Mouse (Mus musculus): ENCODE measurements at regions not wholly inside any gene's neighbourhood (a gene's known extent, or its start where the extent isn't known, plus 50 kb on each side); places are given as distances from the start of the nearest gene placed in this dataset.
A peak's percentile ranks its signal among the peaks of the same experiment; 100 is the strongest.

GRCm38 (mm10) chr12:56275556-56276242, 70.0 kb downstream of the Mbip start:
- DNase-seq (ENCODE audit: low spot score in 2 of 2): no peak

DNA sequence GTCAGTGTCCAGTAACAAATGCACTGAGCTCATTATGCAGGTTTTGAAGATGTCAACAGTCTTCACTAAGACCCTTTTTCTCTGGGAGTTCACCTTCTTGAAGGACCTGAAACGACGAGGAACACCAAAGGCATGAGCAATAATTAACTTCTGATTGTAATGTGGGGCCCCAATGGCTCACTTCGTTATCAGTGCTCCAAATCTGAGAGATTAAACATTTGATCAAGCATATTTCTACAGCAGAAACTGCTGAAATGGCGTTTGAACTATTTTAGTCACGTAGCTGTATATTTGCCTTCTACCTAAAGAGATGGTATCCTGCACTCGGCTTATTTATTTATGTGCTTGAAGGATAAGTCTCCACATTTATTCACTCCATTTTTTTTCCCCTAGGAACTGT, 80.6 kb downstream of the Mbip start:
- no peak for DNase-seq (ENCODE audit: low spot score in 2 of 2)

- no peak for DNase-seq (ENCODE audit: low spot score in 2 of 2)
These were observed 84.2 kb downstream of the Mbip start for GRCm38 (mm10) chr12:56261471-56261870.

- no peak for DNase-seq (ENCODE audit: low spot score in 2 of 2)
These were observed 87.2 kb downstream of the Mbip start for GRCm38 (mm10) chr12:56258401-56259050.

DNA sequence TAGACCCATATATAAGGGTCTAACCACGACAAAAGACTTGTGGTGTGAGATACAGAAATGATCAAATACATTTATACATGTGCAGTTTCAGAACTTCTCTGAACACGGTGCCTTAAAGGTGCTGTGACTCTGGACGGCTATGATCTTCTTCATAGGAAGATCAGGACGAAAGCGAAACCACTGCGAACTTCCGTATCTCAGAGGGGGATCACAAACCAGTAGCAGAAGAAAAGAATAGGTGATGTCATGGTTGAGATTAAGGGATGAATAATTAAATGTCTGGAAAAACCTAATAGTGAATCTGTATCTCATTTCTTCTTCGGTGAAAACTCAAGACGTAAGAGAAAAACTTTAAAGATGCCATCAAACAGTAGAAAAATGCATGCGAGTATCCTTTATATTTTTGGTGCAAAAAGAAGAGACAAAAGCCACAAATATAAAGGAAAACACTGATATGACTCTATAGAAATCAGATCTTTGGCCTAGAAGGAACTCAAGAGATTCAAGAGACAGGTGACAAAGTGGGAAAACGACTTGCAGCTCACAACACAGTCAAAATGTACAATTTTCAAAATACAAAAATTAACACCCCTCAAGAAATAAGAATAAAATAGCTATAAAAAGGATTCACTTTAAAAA, 89.3 kb downstream of the Mbip start:
- no peak for DNase-seq (ENCODE audit: low spot score in 2 of 2)

DNA sequence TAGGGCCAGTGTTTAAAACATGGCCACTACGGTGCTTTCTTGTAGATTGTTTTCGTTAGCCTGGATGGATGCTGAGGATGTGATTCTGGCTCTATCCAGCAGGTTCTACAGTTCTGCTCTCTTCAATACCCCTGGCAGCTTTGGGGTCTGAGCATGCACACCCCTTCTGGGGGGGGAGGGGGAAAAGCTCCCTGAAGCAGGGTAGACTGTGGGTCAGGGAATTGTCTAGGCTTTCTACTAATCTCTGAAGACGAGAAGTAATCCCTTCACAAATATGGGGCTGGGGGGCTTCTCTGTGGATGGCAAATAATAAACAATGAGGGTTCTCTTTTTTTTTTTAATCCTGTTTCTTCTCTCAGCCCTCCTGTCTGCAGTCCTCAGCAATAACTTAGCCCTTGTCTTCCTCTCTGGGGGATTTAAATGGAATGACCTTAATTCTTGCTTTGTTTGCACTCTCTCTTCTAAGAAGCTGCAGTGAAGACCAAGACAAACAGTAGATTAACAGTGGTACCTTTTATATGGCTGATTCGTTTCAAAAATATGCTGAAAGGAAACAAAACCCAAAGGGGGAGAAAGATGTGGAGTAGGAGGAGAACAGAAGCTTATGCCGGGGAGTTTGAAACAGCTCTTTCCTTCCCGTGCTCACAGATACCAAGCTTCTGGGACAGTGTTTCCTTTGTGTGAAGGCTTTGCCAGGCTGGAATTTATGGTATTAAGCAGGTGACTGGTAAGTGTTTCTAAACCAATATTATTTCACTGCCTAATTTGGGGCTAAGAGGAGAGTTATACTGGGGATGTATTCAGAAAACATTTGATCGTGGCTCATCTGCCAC, 92.9 kb downstream of the Mbip start:
- no peak for DNase-seq (ENCODE audit: low spot score in 2 of 2)

DNA sequence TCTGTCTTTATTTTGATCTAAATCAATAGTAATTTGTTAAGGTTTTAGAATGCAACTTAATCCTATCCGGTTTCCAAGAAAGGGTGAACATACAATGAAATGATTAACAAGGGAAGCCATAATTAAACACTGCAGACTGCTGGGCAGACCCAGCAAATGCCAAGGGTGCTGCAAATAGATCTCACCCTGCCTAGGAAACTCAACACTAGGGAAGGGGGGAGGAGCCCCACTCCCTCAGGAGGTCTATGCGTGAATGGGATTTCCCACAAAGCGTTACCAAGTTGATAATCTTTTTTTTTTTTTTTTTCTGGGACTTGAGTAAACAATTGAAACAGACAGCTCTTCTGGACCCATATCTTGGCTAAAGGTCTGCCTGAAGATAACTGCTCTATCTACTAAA, 95.4 kb downstream of the Mbip start:
- DNase-seq (ENCODE audit: low spot score in 2 of 2): no peak

DNA sequence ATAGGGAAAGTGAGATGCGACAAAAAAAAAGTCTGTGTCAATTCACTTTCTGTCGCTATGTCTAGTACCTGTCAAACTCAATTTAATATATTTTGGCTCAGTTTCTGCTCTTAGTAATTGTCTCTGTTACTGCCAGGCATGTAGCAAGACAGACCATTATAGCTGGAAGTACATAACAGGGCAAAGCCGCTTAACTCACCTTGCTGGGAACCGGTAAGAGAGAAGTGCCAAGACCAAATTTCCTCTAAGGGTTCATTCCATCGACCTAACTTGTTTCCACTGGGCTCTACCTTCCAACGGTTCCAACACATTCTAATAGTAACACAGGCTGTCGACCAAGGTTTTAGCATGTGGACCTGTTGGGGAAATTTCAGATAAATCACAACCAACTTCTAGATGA, 99.3 kb downstream of the Mbip start:
- no peak for DNase-seq (ENCODE audit: low spot score in 2 of 2)

GRCm38 (mm10) chr12:56242803-56243202, 102.9 kb downstream of the Mbip start:
- no peak for DNase-seq (ENCODE audit: low spot score in 2 of 2)

DNA sequence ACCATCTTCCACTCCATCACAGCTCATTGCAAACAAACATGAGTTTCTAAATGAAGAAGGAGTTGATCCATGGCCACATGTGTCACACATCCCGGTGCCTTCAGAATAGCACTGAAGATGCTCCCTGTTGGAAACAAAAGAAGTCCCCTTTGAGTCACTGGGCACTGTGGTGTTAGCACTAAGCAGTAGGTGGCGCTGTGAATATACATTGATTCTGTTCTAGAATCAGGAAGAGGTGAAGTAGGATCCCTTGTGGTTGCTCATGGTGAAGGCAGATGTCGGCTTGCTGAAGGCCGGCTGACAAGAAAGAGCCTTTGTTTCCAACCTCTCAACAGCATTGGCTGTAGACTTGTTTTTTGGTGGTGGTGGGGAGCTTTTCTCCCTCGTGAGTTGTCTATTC, 104.0 kb downstream of the Mbip start:
- DNase-seq (ENCODE audit: low spot score in 2 of 2): peak in 1 of 2 experiments; percentile 7

GRCm38 (mm10) chr12:56240206-56240605, 105.5 kb downstream of the Mbip start:
- DNase-seq (ENCODE audit: low spot score in 2 of 2): no peak

- DNase-seq (ENCODE audit: low spot score in 2 of 2): no peak
These were observed 111.1 kb downstream of the Mbip start for GRCm38 (mm10) chr12:56234571-56234970.

- DNase-seq (ENCODE audit: low spot score in 2 of 2): no peak
These were observed 112.5 kb downstream of the Mbip start for GRCm38 (mm10) chr12:56233209-56233608.

DNA sequence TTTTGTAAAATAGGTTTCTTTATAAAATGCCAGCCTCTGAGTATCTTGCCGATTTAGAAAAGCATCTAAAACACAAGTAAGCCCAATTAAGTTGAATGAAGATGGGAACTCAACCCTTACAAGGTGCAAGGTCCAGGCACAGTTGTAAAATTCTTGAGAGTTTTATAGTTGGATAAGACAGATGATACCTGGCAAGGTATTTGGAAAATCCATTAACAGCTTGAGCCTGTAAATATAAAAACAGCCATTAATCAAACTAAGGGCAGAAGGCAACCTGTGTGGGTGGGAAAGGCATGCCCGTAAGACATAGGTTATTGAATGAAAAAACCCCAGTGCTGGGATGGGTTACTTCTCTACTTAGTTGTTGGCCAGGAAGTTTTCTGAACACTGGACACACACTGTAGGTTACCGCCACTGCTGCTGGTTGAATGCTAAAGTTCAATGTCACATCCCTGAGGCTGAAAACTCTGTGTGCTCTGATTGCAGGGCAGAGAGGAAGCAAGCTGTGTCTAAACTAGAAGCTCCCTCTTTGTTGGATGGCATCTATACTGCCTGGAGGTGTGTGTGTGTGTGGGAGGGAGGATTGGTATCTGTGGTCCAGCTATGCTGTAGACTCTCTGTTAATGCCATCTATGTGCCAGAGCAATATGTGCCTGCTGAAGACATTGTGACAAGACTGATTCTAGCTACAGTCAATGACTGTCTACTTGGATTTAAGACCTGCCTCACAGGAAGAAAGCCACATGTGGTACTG, 121.4 kb downstream of the Mbip start:
- DNase-seq (ENCODE audit: low spot score in 2 of 2): no peak

DNA sequence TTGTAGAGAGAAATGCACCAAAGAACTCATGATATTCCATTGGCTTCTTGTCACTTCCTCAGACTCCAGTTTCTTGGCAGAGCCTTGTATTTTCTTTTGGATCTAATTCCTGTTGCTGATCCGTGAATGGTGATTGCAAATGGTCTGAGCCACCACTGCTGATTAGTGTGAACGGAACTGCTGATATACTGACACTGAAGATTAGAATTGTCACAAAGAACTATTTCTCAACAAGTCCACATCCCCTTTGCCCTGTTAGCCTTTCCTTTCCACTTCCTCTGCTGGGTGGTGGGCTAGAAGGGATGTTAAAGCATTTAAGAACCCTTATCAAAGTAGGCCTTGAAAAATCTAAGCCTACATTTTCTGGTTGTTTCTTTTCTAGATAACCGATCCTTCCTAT, 152.2 kb downstream of the Mbip start:
- DNase-seq (ENCODE audit: low spot score in 2 of 2): no peak

GRCm38 (mm10) chr12:56189562-56189961, 156.1 kb downstream of the Mbip start:
- no peak for DNase-seq (ENCODE audit: low spot score in 2 of 2)

DNA sequence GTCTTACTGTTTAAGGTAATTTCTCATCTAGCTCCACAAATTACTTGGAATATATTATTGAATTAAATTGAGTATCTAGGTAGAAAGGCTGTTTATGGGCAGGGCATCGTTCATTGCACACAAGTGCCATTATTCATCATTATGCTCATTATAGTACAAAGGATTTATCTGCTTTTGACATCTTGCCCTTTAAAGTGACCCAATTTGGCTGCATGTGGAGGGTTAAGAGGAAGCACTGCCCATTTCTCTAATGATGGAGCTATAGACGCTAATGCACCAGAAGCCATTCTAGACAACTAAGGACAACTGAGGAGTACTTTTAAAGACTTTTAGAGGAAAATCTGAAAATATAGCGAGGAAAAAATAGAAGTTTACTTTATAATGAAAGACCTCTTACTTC, 185.0 kb downstream of the Mbip start:
- DNase-seq (ENCODE audit: low spot score in 2 of 2): no peak

- no peak for DNase-seq (ENCODE audit: low spot score in 2 of 2)
These were observed 201.3 kb downstream of the Mbip start for GRCm38 (mm10) chr12:56144359-56144758.

GRCm38 (mm10) chr12:56143789-56144188, 201.9 kb downstream of the Mbip start:
- DNase-seq (ENCODE audit: low spot score in 2 of 2): no peak

DNA sequence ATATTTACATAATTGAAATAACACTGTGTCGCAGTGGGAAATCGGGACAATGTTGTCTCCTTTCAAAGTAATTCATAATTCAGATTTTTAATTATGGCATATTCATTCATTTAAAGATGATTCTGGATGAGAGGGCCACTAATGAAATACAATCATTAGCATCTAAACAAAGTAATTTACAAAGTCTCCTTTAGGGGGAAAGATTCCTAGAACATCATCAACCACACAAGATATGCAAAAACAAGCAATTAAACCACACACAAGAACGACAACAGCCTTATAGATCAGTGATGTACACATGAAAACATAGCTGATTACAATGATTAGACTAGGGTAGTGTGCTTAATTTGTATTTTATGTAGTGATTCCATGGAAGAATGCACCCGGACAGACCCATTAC, 231.2 kb downstream of the Mbip start:
- no peak for DNase-seq (ENCODE audit: low spot score in 2 of 2)

- DNase-seq (ENCODE audit: low spot score in 2 of 2): no peak
These were observed 245.3 kb downstream of the Brms1l start for GRCm38 (mm10) chr12:56081406-56081805.

- DNase-seq (ENCODE audit: low spot score in 2 of 2): no peak
These were observed 228.1 kb downstream of the Brms1l start for GRCm38 (mm10) chr12:56064183-56064582.
